Comparison of ENCODE assay signal across 8 mouse cellular contexts in genomic region chr11:63264432-63265061, GRCm38 (mm10).
DNase-seq lines count a peak whose midpoint lies in the region; ATAC-seq and TF ChIP-seq lines count a peak whose summit lies in the region.

No protein-coding gene starts in this region.

- no peak overlapping the region for H3K4me2 ChIP-seq in midbrain, embryonic 11.5 days
- H3K4me2 ChIP-seq in midbrain, embryonic 13.5 days (replicated peaks) = no peak overlapping the region
- peak overlapping the region; percentile 51 for H3K4me2 ChIP-seq in heart, embryonic 14.5 days (ENCODE audit: low read length)
- H3K4me2 ChIP-seq in liver, embryonic 14.5 days (ENCODE audit: low read depth) = peak overlapping the region; percentile 33

- H3K9ac ChIP-seq in midbrain, embryonic 11.5 days (ENCODE audit: low read length) = no peak overlapping the region
- H3K9ac ChIP-seq in midbrain, embryonic 13.5 days (replicated peaks) = no peak overlapping the region
- peak overlapping the region; percentile 31; the same call in 1 of the 2 replicates for H3K9ac ChIP-seq in heart, embryonic 14.5 days (ENCODE audit: low read length)
- H3K9ac ChIP-seq in liver, embryonic 14.5 days (replicated peaks) = no peak overlapping the region

- TF ChIP-seq EP300 in liver, embryonic 14.5 days (IDR thresholded peaks at IDR 0.05; ENCODE audit: low read depth) = no peak

- H3K36me3 ChIP-seq in midbrain, embryonic 11.5 days (ENCODE audit: control insufficient read depth, insufficient read depth, low read length) = no peaks in the 10 kb centered on the region
- H3K36me3 ChIP-seq in midbrain, embryonic 13.5 days = no peaks in the 10 kb centered on the region
- no peaks in the 10 kb centered on the region for H3K36me3 ChIP-seq in heart, embryonic 14.5 days (ENCODE audit: control insufficient read depth, insufficient read depth, low read length)
- H3K36me3 ChIP-seq in liver, embryonic 14.5 days (replicated peaks; ENCODE audit: control insufficient read depth, insufficient read depth, low read depth) = no peaks in the 10 kb centered on the region

- H3K9me3 ChIP-seq in midbrain, embryonic 11.5 days (ENCODE audit: control insufficient read depth, low read length) = no peaks in the 10 kb centered on the region
- no peaks in the 10 kb centered on the region for H3K9me3 ChIP-seq in midbrain, embryonic 13.5 days
- 0 out of 2 replicates have a peak, but pooled peaks cover 3% of the 10 kb centered on the region for H3K9me3 ChIP-seq in heart, embryonic 14.5 days (ENCODE audit: control insufficient read depth, low read length)
- no peaks in the 10 kb centered on the region for H3K9me3 ChIP-seq in liver, embryonic 14.5 days (ENCODE audit: control insufficient read depth, low read length)

- 62% methylated on average over 9 of the region's 9 CpGs for WGBS in midbrain, embryonic 11.5 days
- WGBS in midbrain, embryonic 13.5 days = 50% methylated on average over 9 of the region's 9 CpGs
- 44% methylated on average over 9 of the region's 9 CpGs for WGBS in heart, embryonic 14.5 days
- WGBS in liver, embryonic 14.5 days (ENCODE audit: insufficient replicate concordance) = 23% methylated on average over 9 of the region's 9 CpGs

- DNase-seq in midbrain, embryonic 11.5 days (ENCODE audit: low spot score, missing footprints) = peak; percentile 85
- peak; percentile 60 for DNase-seq in adrenal gland, postnatal 14 days
- DNase-seq in liver, embryonic 14.5 days (ENCODE audit: low read depth in 3 of 3, low spot score in 3 of 3) = no peak
- peak; percentile 4 to 9 for DNase-seq in thymus, postnatal 36 days
- DNase-seq in right cerebral cortex, postnatal 25 days = no peak
- DNase-seq in left cerebral cortex, adult 11 months (ENCODE audit: low spot score) = no peak

- no peak overlapping the region for H3K4me3 ChIP-seq in midbrain, embryonic 11.5 days (ENCODE audit: low read depth, low read length)
- H3K4me3 ChIP-seq in midbrain, embryonic 13.5 days (replicated peaks) = no peak overlapping the region
- no peak overlapping the region for H3K4me3 ChIP-seq in heart, embryonic 14.5 days (ENCODE audit: control insufficient read depth in 1 of 2, insufficient read depth in 1 of 2, low read depth in 1 of 2, low read length in 2 of 2)
- H3K4me3 ChIP-seq in liver, embryonic 14.5 days (ENCODE audit: insufficient read depth in 1 of 2, low read depth in 2 of 2, low read length in 2 of 2) = no peak overlapping the region

- no peaks in the 10 kb centered on the region for H3K27me3 ChIP-seq in midbrain, embryonic 11.5 days (ENCODE audit: control insufficient read depth, insufficient read depth, low read length)
- H3K27me3 ChIP-seq in midbrain, embryonic 13.5 days = peaks cover 36% of the 10 kb centered on the region
- H3K27me3 ChIP-seq in heart, embryonic 14.5 days (ENCODE audit: control insufficient read depth, insufficient read depth, low read length) = no peaks in the 10 kb centered on the region
- H3K27me3 ChIP-seq in liver, embryonic 14.5 days (ENCODE audit: control insufficient read depth, insufficient read depth, low read length) = no peaks in the 10 kb centered on the region

- no peak overlapping the region for H3K27ac ChIP-seq in midbrain, embryonic 11.5 days (ENCODE audit: low read depth, low read length)
- H3K27ac ChIP-seq in midbrain, embryonic 13.5 days = no peak overlapping the region
- H3K27ac ChIP-seq in heart, embryonic 14.5 days (replicated peaks in 1 of 2; ENCODE audit: control insufficient read depth in 1 of 2, insufficient read depth in 1 of 2, low read depth in 2 of 2, low read length in 2 of 2) = no peak overlapping the region
- no peak overlapping the region for H3K27ac ChIP-seq in liver, embryonic 14.5 days

- TF ChIP-seq CTCF in liver, embryonic 14.5 days (IDR thresholded peaks at IDR 0.05; ENCODE audit: low read depth) = peak; percentile 61

- no peak for ATAC-seq in midbrain, embryonic 11.5 days (ENCODE audit: low FRiP score)
- no peak for ATAC-seq in midbrain, embryonic 13.5 days
- ATAC-seq in heart, embryonic 14.5 days (ENCODE audit: insufficient number of reproducible peaks, insufficient read depth, low FRiP score, low read depth) = no peak
- no peak for ATAC-seq in liver, embryonic 14.5 days (ENCODE audit: insufficient read depth)

- H3K4me1 ChIP-seq in midbrain, embryonic 11.5 days (ENCODE audit: control insufficient read depth, insufficient read depth, low read length) = peaks cover 7% of the 10 kb centered on the region
- peaks cover 12% of the 10 kb centered on the region for H3K4me1 ChIP-seq in midbrain, embryonic 13.5 days (replicated peaks)
- peaks cover 4 to 12% of the 10 kb centered on the region in 2 experiments; a peak in 3 of 4 replicates for H3K4me1 ChIP-seq in heart, embryonic 14.5 days (ENCODE audit: control insufficient read depth in 2 of 2, insufficient read depth in 2 of 2, low read length in 2 of 2)
- H3K4me1 ChIP-seq in liver, embryonic 14.5 days (replicated peaks; ENCODE audit: control insufficient read depth in 2 of 2, insufficient read depth in 2 of 2, low read length in 1 of 2) = no peaks in the 10 kb centered on the region

Comparison
In these comparisons a context has a peak if more than half of its experiments do, and no peak if none do; other contexts are left out.
1. DNase-seq: peak in midbrain, embryonic 11.5 days (single experiment), adrenal gland, postnatal 14 days (single experiment) and thymus, postnatal 36 days (2 of 2); none in liver, embryonic 14.5 days (0 of 3), right cerebral cortex, postnatal 25 days (single experiment) and left cerebral cortex, adult 11 months (single experiment).
2. H3K4me2 ChIP-seq: peak in heart, embryonic 14.5 days (single experiment) and liver, embryonic 14.5 days (single experiment); none in midbrain, embryonic 11.5 days (single experiment) and midbrain, embryonic 13.5 days (single experiment).